Mouse (Mus musculus): ENCODE results near the gene Phpt1. TPM values are rescaled to one million over a fixed set of nuclear protein-coding genes. Genes with fewer than 3 reads are reported as not detected.

The Phpt1 gene
- total and polyA plus RNA-seq, 3 experiments = 34.7 to 73.7 TPM; not detected in 1

DNA sequence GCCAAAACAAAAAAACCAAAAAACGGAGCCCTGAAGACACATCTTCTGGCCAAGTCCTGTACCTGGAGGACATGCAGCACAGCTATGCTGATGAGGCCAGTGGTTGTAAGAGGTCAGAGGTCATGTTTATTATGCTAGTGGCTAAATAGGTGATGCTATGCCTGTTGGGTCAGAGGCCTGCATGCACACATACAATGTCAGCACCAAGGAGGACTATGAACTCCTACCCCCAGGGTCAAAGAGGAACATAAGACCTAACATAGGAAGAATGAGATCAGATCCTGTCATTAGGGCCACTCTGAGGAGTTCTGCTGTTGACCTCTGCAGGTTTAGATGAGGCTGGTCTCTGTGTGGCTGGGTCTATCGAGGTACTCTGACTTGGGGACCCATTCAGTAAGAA is 25.0 kb upstream of the Phpt1 start:
- no peak overlapping the region for H3K9ac ChIP-seq (ENCODE audit: control insufficient read depth, low read depth, low read length, poor library complexity, severe bottlenecking)
- peaks cover 0 to 14% of the 10 kb centered on the region in 2 experiments; a peak in 2 of 4 replicates for H3K36me3 ChIP-seq (ENCODE audit: control insufficient read depth in 1 of 2, insufficient read depth in 2 of 2, low read length in 2 of 2)
- no peak overlapping the region for H3K4me3 ChIP-seq (ENCODE audit: control insufficient read depth in 1 of 2, insufficient read depth in 1 of 2, low read depth in 2 of 2, low read length in 2 of 2)
- no peak for TF ChIP-seq TAL1 (IDR thresholded peaks at IDR 0.05; ENCODE audit: low read length)
- TF ChIP-seq MXI1 (IDR thresholded peaks at IDR 0.05; ENCODE audit: low read depth, low read length) = no peak
- TF ChIP-seq ZKSCAN1 (IDR thresholded peaks at IDR 0.05; ENCODE audit: low read depth, low read length) = no peak
- no peak for TF ChIP-seq UBTF (IDR thresholded peaks at IDR 0.05; ENCODE audit: borderline replicate concordance, insufficient read depth, low read depth, low read length)
- DNase-seq (ENCODE audit: low read depth, low spot score) = no peak
- H3K9me3 ChIP-seq (replicated peaks; ENCODE audit: insufficient read depth, low read length) = no peaks in the 10 kb centered on the region
- no peaks in the 10 kb centered on the region for H3K4me1 ChIP-seq (ENCODE audit: control insufficient read depth in 1 of 2, insufficient read depth in 2 of 2, low read length in 2 of 2)
- H3K79me2 ChIP-seq (ENCODE audit: control insufficient read depth, insufficient read depth, low read length, poor library complexity) = peaks cover 3% of the 10 kb centered on the region
- no peaks in the 10 kb centered on the region for H3K27me3 ChIP-seq (ENCODE audit: control insufficient read depth in 1 of 2, insufficient read depth in 2 of 2, low read length in 2 of 2)
- no peak overlapping the region for H3K27ac ChIP-seq (ENCODE audit: control insufficient read depth, low read depth, low read length)

DNA sequence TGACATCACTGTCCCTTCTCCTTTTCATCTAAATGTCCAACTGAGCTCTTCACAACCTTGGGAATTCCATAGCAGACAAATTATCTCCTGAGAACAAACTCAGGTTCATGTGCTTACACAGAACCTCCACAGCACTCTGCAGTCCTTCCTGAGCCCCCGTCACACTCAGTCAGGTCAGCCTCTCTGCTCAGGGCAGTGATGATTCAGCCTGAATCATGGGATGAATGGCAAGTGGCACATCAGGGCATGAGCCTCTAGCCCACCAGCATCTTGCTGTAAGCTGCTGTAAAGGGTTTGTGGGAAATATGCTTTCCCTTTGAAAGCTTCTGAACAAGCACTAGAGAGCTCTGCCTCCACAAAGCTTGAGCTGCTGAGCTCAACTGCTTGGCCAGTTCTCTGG is 23.7 kb upstream of the Phpt1 start:
- no peaks in the 10 kb centered on the region for H3K4me1 ChIP-seq (ENCODE audit: control insufficient read depth in 1 of 2, insufficient read depth in 2 of 2, low read length in 2 of 2)
- no peak for DNase-seq (ENCODE audit: low read depth, low spot score)

DNA sequence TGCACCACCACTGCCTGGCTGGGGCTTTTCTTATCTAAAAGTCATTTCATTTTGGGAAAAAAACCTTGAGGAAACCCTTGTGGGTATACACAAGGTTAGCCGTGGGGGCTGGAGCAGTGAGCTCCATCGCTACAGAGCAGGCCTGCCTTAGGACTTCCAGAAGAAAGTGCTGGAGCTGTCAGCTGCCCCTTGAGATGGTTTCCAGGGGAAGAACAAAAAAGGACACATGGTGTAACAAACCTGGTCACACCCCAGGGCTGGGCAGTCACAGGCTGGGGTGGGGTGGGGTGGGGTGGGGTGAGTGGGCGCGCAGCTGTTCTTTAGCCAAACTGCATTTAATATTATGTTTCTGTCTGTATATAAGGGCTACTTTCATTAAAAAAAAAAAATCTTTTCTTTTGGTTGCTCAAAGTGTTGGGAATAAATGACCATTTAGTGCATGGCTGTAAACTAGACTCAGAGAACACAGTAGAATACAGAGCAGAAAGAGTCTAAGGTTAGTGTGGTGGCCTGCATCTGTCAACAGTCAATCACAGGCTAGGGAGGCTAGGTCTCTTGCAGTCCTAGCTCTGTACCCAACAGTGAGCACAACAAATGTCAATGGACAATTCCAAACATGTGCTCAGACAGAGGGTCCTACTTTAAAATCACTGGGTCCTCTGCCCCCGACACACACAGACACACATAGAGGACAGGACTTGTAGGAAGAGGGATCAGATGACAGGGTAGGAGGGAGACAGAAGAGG is 21.9 kb upstream of the Phpt1 start:
- Histone ChIP-seq H3K4me1 (ENCODE audit: control insufficient read depth in 1 of 2, insufficient read depth in 2 of 2, low read length in 2 of 2) (no peaks in the 10 kb centered on the region), H3K36me3 (ENCODE audit: control insufficient read depth in 1 of 2, insufficient read depth in 2 of 2, low read length in 2 of 2) (peaks cover 0 to 15% of the 10 kb centered on the region in 2 experiments; a peak in 2 of 4 replicates), H3K79me2 (ENCODE audit: control insufficient read depth, insufficient read depth, low read length, poor library complexity) (no peaks in the 10 kb centered on the region), H3K9ac (ENCODE audit: control insufficient read depth, low read depth, low read length, poor library complexity, severe bottlenecking) (no peak overlapping the region), H3K9me3 (replicated peaks; ENCODE audit: insufficient read depth, low read length) (no peaks in the 10 kb centered on the region), H3K27me3 (ENCODE audit: control insufficient read depth in 1 of 2, insufficient read depth in 2 of 2, low read length in 2 of 2) (no peaks in the 10 kb centered on the region), H3K27ac (ENCODE audit: control insufficient read depth, low read depth, low read length) (no peak overlapping the region), H3K4me3 (ENCODE audit: control insufficient read depth in 1 of 2, insufficient read depth in 1 of 2, low read depth in 2 of 2, low read length in 2 of 2) (no peak overlapping the region)
- no peak for DNase-seq (ENCODE audit: low read depth, low spot score)
- TF ChIP-seq NRF1 (IDR thresholded peaks at IDR 0.05; ENCODE audit: insufficient read depth, low read depth, low read length, poor library complexity, severe bottlenecking) (no peak), SIN3A (IDR thresholded peaks at IDR 0.05; ENCODE audit: low read length) (no peak), MYB (IDR thresholded peaks at IDR 0.05; ENCODE audit: low read depth, low read length) (no peak), MAX (IDR thresholded peaks at IDR 0.05; ENCODE audit: low read length) (no peak), POLR2A (IDR thresholded peaks at IDR 0.05; ENCODE audit: control insufficient read depth in 1 of 2, insufficient read depth in 1 of 2, low read depth in 1 of 2, low read length in 2 of 2, poor library complexity in 1 of 2) (no peak), EP300 (IDR thresholded peaks at IDR 0.05; ENCODE audit: low read depth in 1 of 2, low read length in 2 of 2) (no peak), POLR2AphosphoS2 (IDR thresholded peaks at IDR 0.05; ENCODE audit: low read length) (no peak), GABPA (IDR thresholded peaks at IDR 0.05; ENCODE audit: low read depth, low read length) (no peak), MXI1 (IDR thresholded peaks at IDR 0.05; ENCODE audit: low read depth, low read length) (no peak), BHLHE40 (IDR thresholded peaks at IDR 0.05; ENCODE audit: borderline replicate concordance, low read depth, low read length) (no peak), ZMIZ1 (IDR thresholded peaks at IDR 0.05; ENCODE audit: low read depth, low read length) (no peak), POLR2AphosphoS5 (IDR thresholded peaks at IDR 0.05; ENCODE audit: borderline replicate concordance, low read depth, low read length) (no peak), ETS1 (IDR thresholded peaks at IDR 0.05; ENCODE audit: low read depth, low read length) (no peak)

More for the DNA sequence above, 23.7 kb upstream of the Phpt1 start:
- Histone ChIP-seq H3K4me3 (ENCODE audit: control insufficient read depth in 1 of 2, insufficient read depth in 1 of 2, low read depth in 2 of 2, low read length in 2 of 2) (no peak overlapping the region), H3K9me3 (replicated peaks; ENCODE audit: insufficient read depth, low read length) (no peaks in the 10 kb centered on the region), H3K27me3 (ENCODE audit: control insufficient read depth in 1 of 2, insufficient read depth in 2 of 2, low read length in 2 of 2) (no peaks in the 10 kb centered on the region), H3K36me3 (ENCODE audit: control insufficient read depth in 1 of 2, insufficient read depth in 2 of 2, low read length in 2 of 2) (peaks cover 0 to 15% of the 10 kb centered on the region in 2 experiments; a peak in 2 of 4 replicates), H3K9ac (ENCODE audit: control insufficient read depth, low read depth, low read length, poor library complexity, severe bottlenecking) (no peak overlapping the region), H3K79me2 (ENCODE audit: control insufficient read depth, insufficient read depth, low read length, poor library complexity) (no peaks in the 10 kb centered on the region; the same call in 1 of the 2 replicates), H3K27ac (ENCODE audit: control insufficient read depth, low read depth, low read length) (no peak overlapping the region)
- TF ChIP-seq SIN3A (IDR thresholded peaks at IDR 0.05; ENCODE audit: low read length) = no peak
- TF ChIP-seq EP300 (IDR thresholded peaks at IDR 0.05; ENCODE audit: low read depth in 1 of 2, low read length in 2 of 2) = no peak
- no peak for TF ChIP-seq ZKSCAN1 (IDR thresholded peaks at IDR 0.05; ENCODE audit: low read depth, low read length)
- TF ChIP-seq ZC3H11A (IDR thresholded peaks at IDR 0.05; ENCODE audit: low read depth, low read length) = no peak
- no peak for TF ChIP-seq POLR2AphosphoS5 (IDR thresholded peaks at IDR 0.05; ENCODE audit: borderline replicate concordance, low read depth, low read length)
- no peak for TF ChIP-seq ETS1 (IDR thresholded peaks at IDR 0.05; ENCODE audit: low read depth, low read length)
- TF ChIP-seq MYB (IDR thresholded peaks at IDR 0.05; ENCODE audit: low read depth, low read length) = no peak
- TF ChIP-seq HCFC1 (IDR thresholded peaks at IDR 0.05; ENCODE audit: low read depth, low read length) = no peak
- TF ChIP-seq ZNF384 (IDR thresholded peaks at IDR 0.05; ENCODE audit: low read depth, low read length) = no peak
- TF ChIP-seq ELF1 (IDR thresholded peaks at IDR 0.05; ENCODE audit: low read depth, low read length) = no peak
- no peak for TF ChIP-seq POLR2A (IDR thresholded peaks at IDR 0.05; ENCODE audit: control insufficient read depth in 1 of 2, insufficient read depth in 1 of 2, low read depth in 1 of 2, low read length in 2 of 2, poor library complexity in 1 of 2)
- TF ChIP-seq CTCF (IDR thresholded peaks at IDR 0.05 in 2 of 3, conservative IDR thresholded peaks at IDR 0.05 in 1 of 3; ENCODE audit: control insufficient read depth in 1 of 3, insufficient read depth in 1 of 3, low read depth in 2 of 3, low read length in 3 of 3, poor library complexity in 1 of 3, severe bottlenecking in 1 of 3) = no peak
- no peak for TF ChIP-seq KAT2A (conservative IDR thresholded peaks at IDR 0.05; ENCODE audit: low read depth, low read length)
